Mouse (Mus musculus) urinary bladder, postnatal 10 days (tissue): Measurements from ENCODE around the gene Scrn3.

Experiments used
- DNase-seq: peaks from one replicate; pipeline ENCODE4 v3.0.0; 2022; ENCODE audit warnings: low spot score

Scrn3 gene

DNA sequence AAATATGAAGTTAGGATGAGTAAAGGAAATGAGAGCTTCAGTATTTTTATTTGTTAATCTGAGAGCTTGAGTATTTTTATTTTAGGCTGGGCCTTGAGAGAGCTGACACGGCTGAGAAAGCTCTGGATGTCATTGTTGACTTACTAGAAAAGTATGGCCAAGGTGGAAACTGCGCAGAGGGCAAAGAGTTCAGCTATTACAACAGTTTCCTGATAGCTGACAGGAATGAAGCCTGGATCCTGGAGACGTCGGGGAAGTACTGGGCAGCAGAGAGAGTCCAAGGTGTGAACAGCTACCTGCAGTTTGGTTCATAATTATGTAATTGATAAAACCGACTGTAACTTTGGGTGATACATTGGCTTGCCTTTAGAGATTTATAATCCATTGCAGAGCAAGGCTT is 6.8 kb downstream of the Scrn3 start:
- no peak for DNase-seq

GRCm38 (mm10) chr2:73322991-73323390 is 10.6 kb downstream of the Scrn3 start:
- DNase-seq, result no peak

GRCm38 (mm10) chr2:73325871-73326270 is 13.5 kb downstream of the Scrn3 start:
- no peak for DNase-seq

- no peak for DNase-seq
Measured at GRCm38 (mm10) chr2:73335949-73336348, 23.5 kb downstream of the Scrn3 start.

DNA sequence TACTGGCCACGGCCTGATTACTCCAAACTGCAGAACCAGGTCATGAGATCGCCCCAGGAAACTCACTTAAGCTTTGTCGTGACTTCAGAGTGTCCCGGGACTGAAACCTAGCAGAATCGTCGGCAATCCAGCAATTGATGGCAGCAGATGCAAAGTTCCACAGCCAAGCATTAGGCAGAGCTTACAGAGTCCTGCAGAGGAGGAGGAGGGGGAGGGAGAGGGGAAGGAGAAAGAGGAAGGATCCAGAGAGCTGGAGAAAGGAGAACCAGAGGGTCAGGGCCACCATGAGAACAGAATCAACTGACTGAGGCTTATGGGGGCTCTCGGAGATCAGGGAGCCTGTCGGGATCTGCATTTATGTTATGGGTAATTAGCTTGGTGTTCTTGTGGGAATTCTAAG is 26.0 kb downstream of the Scrn3 start:
- no peak for DNase-seq

DNA sequence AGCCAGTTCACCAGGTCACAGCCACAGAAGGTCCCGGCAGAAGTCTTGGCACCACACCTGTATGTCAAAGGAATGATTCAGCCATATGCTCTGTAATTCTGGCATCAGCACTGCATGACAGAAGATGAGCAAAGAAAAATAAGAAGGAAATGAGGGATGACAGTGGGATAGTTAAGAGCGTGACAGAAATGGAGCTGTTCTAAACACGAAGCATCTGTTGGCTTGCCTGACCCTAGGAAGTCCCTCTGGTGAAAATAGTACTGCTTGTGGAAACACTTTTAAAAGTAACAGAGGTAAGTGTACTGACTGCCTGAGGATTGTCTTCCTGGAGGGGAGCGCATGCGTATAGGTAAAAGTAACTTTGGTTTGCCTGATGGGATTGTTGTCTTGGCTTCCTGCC is 31.3 kb downstream of the Scrn3 start:
- DNase-seq, result no peak

- DNase-seq, result no peak
Measured at GRCm38 (mm10) chr2:73345204-73345603, 32.8 kb downstream of the Scrn3 start.

DNA sequence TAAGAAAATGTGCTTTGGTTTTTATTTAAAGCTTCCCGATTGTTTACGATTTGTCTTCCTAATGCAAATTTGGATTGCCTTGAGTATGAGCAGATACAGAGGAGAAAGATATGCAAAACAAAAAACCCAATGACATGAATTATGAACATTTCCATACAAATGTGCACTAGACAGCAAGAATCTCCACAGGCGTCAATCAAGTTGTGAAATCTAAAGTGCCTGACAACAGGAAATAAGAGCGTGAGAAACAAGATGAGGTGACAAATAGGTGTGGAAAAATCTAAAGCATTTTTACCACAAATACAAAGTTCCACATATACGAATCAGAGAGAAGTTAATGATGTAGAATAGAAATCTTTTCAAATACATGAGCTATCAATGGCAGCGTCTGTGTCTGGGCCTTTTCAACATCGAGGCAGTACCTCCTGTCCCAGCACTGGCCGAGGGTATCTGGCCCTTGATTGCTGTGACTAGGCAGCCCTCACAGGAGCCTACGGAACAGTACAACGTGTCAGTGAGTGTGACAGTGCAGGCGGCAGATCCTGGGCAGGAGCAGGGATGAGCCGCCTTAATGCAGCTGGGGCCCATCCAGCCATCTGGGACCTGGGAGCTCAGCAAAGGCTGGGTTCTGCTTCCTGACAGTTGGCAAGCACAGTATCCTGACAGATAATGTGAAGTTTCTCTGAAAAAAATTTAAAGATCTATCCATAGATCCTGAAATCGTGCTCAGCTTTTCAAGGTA is 34.1 kb downstream of the Scrn3 start:
- no peak for DNase-seq

- DNase-seq, result no peak
Measured at GRCm38 (mm10) chr2:73347136-73347535, 34.7 kb downstream of the Scrn3 start.

- no peak for DNase-seq
Measured at GRCm38 (mm10) chr2:73347766-73348165, 35.4 kb downstream of the Scrn3 start.

DNA sequence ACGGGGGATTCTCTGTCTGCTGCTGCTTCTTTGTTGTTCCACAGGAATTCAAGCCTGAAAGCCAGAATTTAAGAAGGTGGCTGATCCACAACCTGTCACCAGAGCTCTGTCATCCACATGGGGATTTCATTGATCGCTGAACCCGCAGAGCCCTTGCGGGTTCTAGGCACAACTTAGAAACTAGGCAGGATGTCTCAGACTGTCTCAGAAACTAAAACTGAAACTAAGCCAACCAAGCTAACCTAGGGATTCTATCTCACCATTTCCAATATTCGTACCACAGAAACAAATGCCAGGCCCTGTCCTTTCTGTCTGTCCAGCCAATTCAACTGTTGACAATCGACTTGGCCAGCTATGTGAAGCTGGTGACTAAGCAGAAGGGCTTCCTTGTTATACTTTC is 35.8 kb downstream of the Scrn3 start:
- no peak for DNase-seq

DNA sequence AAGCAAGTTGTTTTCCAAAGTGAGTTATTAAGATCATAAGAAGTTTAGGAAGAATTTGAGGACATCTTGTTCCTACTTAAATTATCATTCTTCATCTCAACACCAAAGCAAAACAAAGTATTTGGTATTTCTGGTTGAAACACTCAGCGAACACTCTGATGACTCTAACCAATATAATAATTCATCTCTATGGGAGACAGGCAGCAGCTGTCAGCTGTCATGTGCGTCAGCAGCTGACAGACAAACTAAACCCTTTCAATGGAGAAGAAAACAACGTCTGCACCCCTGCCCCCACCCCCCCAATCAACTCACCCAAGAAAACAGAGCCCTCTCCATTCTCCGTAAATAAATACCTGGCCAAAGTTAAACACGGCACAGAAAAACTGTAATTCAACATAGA is 39.1 kb downstream of the Scrn3 start:
- no peak for DNase-seq

DNA sequence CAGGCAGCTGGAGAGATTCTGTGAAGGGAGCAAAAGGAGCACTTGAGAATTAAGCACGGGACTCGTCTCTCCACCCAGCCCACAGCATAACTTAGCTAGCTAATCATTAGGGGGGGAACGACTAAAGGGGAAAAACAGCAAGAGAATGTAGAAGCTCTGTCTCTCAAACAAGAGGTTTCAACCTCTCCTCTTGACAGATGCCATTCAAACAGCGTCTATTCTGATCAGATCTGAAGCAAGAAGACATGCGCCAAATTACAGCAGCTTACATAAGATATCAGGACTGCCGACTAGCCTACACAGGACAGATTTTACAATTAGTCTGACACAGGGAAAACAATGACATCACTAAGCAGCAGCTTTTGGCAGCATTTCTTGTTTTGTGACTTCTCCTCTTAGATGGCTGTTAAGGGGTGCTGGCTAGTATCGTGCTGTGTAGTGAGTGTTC is 39.5 kb downstream of the Scrn3 start:
- DNase-seq, result no peak

DNA sequence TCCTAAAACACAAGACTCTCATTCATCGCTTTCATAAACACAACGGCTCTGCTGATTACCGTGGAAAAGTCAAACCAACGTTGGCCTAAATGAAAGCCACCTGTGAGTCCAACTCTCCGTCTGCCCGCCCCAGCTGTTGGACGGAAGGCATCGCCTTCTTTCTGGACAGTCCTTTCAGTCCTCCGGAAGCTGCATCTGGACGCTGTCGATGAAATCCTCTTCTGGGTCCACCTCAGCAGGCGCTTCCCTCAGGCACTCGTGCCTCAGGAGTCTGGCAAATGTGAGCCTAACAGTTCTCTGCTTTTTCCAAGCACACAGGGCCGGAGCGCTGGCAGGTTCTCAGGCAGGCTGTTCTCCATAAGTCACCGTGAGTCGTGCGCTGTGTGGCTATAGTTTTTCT is 44.6 kb downstream of the Scrn3 start:
- no peak for DNase-seq

DNA sequence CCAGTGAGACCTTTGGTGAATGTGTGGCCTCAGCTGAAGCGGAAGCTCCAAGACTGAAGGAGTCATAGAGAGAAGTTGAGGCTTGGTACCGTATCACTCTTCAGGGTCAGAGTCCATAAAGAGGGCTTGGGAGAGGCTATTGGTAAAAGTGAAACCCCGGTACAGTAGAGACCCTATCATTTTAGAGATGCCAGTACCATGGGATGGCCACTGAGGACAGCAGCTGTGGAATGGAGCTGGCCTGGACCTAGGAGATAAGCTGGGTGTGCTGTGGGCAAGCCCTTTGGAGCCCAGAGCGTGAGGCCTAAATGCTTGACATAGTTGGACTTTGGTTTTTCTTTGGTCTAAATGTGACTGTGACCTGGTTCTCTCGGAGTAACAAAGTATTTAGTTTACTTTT is 47.5 kb downstream of the Scrn3 start:
- DNase-seq, result no peak

GRCm38 (mm10) chr2:73360536-73360935 is 48.1 kb downstream of the Scrn3 start:
- no peak for DNase-seq

- no peak for DNase-seq
Measured at GRCm38 (mm10) chr2:73363448-73363847, 51.0 kb downstream of the Scrn3 start.

DNA sequence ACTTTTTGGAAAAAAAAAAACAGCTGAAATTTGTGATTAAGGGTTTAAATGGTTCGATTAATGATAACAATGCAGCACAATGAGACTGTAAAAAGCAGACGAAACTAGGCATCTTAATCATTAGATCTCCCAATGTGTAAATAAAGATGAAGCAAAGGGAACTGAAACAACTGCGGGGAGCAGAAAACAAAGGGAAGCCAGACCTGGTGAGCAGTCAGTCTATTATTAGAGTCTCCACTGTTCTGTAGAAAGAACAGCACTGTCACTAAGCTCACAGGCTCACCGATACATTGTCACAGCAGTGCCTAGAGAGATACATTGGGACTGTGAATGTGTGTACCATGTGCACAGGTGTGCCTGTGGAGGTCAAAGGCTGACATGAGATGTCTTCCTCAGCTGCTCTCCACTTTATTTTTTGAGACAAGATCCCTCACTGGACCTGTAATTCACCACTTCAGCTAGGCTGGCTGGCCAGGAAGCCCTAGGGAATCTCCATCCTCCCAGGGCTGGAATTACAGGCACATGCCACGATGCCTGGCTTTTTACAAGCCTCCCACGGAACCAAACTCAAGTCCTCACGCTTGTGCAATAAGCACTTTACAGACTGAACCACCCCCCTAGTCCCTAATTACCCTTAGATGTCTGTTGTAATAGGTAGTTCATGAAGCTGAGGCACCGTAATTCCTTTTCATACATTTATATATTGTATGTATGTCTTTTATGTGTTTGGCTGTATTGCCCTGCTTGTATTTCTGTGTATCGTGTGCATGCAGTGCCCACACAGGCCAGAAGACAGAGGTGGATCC is 59.3 kb downstream of the Scrn3 start:
- DNase-seq, result no peak

DNA sequence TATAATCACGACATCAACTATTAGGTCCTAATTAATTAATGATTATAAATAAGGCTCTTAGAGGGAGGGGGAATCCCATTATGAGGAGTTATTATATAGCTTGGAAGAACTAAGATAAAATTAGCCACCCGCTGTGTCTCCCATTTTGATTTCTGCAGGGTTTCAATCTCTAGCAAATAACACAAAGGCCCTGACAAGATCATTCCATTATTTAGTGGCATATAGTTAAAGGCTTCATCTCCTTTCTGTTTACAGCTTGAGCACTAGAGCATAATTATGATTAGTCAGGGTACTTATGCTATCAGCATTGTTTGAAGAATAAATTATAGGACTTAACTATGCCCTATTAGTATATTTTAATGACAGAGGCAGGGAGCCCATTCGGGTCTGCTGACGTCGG is 65.9 kb downstream of the Scrn3 start:
- DNase-seq, result no peak

GRCm38 (mm10) chr2:73379656-73380055 is 67.3 kb downstream of the Scrn3 start:
- DNase-seq, result no peak

- no peak for DNase-seq
Measured at GRCm38 (mm10) chr2:73380298-73380975, 68.0 kb downstream of the Scrn3 start.

GRCm38 (mm10) chr2:73385172-73385571 is 72.8 kb downstream of the Scrn3 start:
- no peak for DNase-seq
